Mouse (Mus musculus): ENCODE results near the gene Plekho1. TPM values are rescaled to one million over a fixed set of nuclear protein-coding genes. Genes with fewer than 3 reads are reported as not detected.

Plekho1 gene
- polyA plus RNA-seq, 1 experiment from 2014 or later, result 63.3 TPM

DNA sequence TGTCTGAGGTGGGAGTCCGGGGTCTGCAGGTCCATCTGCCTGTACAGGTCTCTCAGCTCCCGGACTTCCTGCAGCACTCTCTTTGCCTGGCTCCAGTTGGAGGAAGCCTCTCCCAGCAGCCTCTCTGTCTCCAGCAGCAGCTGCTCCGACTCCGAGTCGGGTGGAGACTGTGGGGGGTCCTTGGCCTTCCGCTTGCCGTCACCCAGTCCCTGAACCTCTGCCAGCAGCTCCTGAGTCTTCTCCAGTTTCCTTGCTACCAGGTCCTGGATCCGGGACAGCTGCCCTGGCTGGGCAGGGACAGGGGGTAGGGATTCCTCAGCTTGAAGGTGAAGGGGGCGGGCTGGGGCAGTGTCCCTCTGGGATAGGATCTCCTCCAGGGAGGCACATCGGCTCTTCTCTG, 6.8 kb downstream of the Plekho1 start:
- H3K9ac ChIP-seq (ENCODE audit: low read length), result no peak overlapping the region

DNA sequence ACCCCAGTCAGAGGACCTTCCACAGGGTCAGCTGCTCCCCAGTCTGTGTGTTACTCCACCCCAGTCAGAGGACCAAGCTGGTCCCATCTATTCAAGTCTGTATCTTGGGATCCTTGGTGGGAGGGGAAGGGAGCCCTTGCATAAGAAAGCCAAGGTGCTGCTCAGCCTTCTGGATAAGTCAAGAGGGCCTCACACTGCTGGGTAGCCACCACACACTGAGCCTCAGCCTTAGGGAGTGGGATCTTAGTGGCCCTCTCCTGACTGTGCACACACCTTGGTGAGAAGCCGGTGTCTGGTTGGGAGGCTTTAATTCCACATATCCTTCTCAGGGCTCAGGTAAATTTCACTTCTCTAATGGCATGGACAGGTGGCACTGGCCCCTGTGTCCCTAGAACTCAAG, 7.7 kb downstream of the Plekho1 start:
- peak overlapping the region; percentile 25; the same call in 1 of the 2 replicates for H3K27ac ChIP-seq (ENCODE audit: low read length)
- no peak for ATAC-seq (replicated peaks; ENCODE audit: extremely low read depth, insufficient read depth, low FRiP score)
- no peak overlapping the region for H3K4me2 ChIP-seq (ENCODE audit: low read depth, low read length)
- peaks cover 44% of the 10 kb centered on the region for H3K36me3 ChIP-seq (ENCODE audit: control insufficient read depth, insufficient read depth)
- H3K27me3 ChIP-seq (ENCODE audit: control insufficient read depth, insufficient read depth, low read length), result no peaks in the 10 kb centered on the region
- peaks cover 64% of the 10 kb centered on the region for H3K4me1 ChIP-seq (ENCODE audit: control insufficient read depth, insufficient read depth, low read length)
- 100% methylated on average over 1 of the region's 1 CpGs for WGBS
- 0 out of 2 replicates have a peak overlapping the region, but pooled peaks have one; percentile 5 for H3K9ac ChIP-seq (ENCODE audit: low read length)
- H3K9me3 ChIP-seq (replicated peaks; ENCODE audit: control insufficient read depth, low read length), result no peaks in the 10 kb centered on the region
- H3K4me3 ChIP-seq (ENCODE audit: low read length), result no peak overlapping the region

More for the DNA sequence above, 6.8 kb downstream of the Plekho1 start:
- H3K4me2 ChIP-seq (ENCODE audit: low read depth, low read length), result no peak overlapping the region
- peaks cover 68% of the 10 kb centered on the region for H3K4me1 ChIP-seq (ENCODE audit: control insufficient read depth, insufficient read depth, low read length)
- H3K36me3 ChIP-seq (ENCODE audit: control insufficient read depth, insufficient read depth), result peaks cover 44% of the 10 kb centered on the region
- peak overlapping the region; percentile 12; the same call in 1 of the 2 replicates for H3K27ac ChIP-seq (ENCODE audit: low read length)
- H3K27me3 ChIP-seq (ENCODE audit: control insufficient read depth, insufficient read depth, low read length), result no peaks in the 10 kb centered on the region
- no peak overlapping the region for H3K4me3 ChIP-seq (ENCODE audit: low read length)
- no peak for ATAC-seq (replicated peaks; ENCODE audit: extremely low read depth, insufficient read depth, low FRiP score)
- 55% methylated on average over 10 of the region's 10 CpGs for WGBS
- H3K9me3 ChIP-seq (replicated peaks; ENCODE audit: control insufficient read depth, low read length), result no peaks in the 10 kb centered on the region

DNA sequence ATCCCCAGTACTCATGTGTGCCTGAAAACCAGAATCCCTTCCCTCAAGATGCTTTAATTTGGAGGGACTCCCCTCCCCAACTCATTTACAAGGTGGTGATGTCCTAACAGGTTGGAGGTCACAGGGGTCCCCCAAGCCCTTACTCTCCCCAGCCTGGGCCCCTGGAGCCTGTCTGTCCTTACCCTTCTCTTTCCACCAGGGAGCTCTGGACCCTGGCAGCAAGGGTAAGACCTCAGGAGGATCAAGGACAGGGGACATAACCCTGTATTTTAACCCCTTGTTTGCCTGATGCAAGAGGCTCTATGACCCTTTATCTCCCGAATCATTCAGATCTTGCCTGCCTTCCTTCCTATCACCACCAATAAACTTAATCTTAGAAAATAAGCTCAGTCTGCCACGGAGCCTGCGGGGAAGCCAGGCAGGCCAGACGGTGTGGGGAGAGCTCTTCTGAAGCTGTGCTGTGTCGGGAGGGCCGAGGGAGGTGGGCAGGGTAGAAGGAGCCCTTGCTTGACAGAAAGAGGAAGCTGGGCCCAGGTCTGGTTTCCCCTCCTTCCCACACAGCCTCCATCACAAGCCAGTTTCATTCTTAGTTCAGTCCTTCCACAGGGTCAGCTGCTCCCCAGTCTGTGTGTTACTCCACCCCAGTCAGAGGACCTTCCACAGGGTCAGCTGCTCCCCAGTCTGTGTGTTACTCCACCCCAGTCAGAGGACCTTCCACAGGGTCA, 8.3 kb downstream of the Plekho1 start:
- ATAC-seq (replicated peaks; ENCODE audit: extremely low read depth, insufficient read depth, low FRiP score), result no peak

DNA sequence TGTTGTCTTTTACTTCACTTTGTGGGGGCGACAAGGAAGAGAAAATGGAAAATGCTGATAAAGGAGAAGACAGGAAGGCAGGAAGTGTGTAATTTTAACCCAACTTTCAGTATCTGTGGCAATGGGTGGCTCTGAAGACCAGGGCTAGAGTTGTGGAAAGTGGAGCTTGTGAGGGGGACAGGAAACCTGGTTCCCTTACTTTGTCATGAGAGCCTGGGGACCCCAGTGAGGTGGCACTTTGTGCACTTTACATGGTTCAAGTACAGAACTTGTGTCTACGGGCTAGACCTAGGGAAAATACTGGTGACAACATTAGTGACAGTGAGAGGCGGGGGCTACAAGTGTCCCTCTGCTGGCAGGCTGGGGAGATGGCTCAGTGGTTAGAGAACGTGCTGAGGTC, 8.8 kb downstream of the Plekho1 start:
- Histone ChIP-seq H3K36me3 (ENCODE audit: control insufficient read depth, insufficient read depth) (peaks cover 38% of the 10 kb centered on the region), H3K9me3 (replicated peaks; ENCODE audit: control insufficient read depth, low read length) (no peaks in the 10 kb centered on the region), H3K4me1 (ENCODE audit: control insufficient read depth, insufficient read depth, low read length) (peaks cover 55% of the 10 kb centered on the region), H3K27ac (ENCODE audit: low read length) (peak overlapping the region; percentile 95), H3K27me3 (ENCODE audit: control insufficient read depth, insufficient read depth, low read length) (no peaks in the 10 kb centered on the region), H3K4me3 (ENCODE audit: low read length) (no peak overlapping the region), H3K4me2 (ENCODE audit: low read depth, low read length) (no peak overlapping the region), H3K9ac (ENCODE audit: low read length) (no peak overlapping the region)
- no peak for ATAC-seq (replicated peaks; ENCODE audit: extremely low read depth, insufficient read depth, low FRiP score)
- WGBS, result 65% methylated on average over 4 of the region's 4 CpGs

More for the DNA sequence above, 8.3 kb downstream of the Plekho1 start:
- Histone ChIP-seq H3K9ac (ENCODE audit: low read length) (no peak overlapping the region), H3K4me3 (ENCODE audit: low read length) (no peak overlapping the region), H3K4me1 (ENCODE audit: control insufficient read depth, insufficient read depth, low read length) (peaks cover 60% of the 10 kb centered on the region), H3K36me3 (ENCODE audit: control insufficient read depth, insufficient read depth) (peaks cover 43% of the 10 kb centered on the region), H3K4me2 (ENCODE audit: low read depth, low read length) (no peak overlapping the region), H3K27ac (ENCODE audit: low read length) (peak overlapping the region; percentile 95), H3K9me3 (replicated peaks; ENCODE audit: control insufficient read depth, low read length) (no peaks in the 10 kb centered on the region), H3K27me3 (ENCODE audit: control insufficient read depth, insufficient read depth, low read length) (no peaks in the 10 kb centered on the region)
- 44% methylated on average over 6 of the region's 6 CpGs for WGBS

DNA sequence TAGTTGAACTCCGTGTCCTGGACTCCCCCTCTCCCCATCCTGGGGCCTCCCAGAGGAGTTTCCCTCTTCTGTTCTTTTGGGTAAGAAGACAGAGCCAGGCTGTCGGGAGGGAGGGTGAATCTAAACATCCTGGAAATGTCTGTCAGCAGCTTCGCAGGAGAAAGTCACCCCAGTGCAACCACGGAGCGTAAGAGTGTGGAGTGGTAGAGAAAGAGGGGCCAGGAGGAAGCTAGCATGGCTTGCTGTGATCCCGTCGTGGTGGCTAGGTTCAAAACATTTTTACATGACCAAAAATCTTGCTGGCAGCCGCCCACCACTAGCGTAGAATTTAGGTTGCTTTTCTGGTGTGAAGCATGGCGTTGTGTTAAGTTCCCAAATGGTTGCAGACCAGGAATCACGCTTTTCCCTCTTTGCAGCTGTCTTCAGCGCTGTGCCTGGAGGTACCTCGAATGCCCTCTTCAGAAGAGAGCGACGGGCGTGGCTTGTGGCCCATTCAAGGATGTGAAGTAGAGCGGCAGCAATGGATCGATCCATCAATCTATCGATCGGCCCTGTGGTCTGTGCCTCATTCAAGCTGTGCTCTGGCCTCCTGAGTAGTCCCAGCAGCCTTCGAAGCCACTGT, 9.7 kb downstream of the Plekho1 start:
- peaks cover 49% of the 10 kb centered on the region for H3K4me1 ChIP-seq (ENCODE audit: control insufficient read depth, insufficient read depth, low read length)

DNA sequence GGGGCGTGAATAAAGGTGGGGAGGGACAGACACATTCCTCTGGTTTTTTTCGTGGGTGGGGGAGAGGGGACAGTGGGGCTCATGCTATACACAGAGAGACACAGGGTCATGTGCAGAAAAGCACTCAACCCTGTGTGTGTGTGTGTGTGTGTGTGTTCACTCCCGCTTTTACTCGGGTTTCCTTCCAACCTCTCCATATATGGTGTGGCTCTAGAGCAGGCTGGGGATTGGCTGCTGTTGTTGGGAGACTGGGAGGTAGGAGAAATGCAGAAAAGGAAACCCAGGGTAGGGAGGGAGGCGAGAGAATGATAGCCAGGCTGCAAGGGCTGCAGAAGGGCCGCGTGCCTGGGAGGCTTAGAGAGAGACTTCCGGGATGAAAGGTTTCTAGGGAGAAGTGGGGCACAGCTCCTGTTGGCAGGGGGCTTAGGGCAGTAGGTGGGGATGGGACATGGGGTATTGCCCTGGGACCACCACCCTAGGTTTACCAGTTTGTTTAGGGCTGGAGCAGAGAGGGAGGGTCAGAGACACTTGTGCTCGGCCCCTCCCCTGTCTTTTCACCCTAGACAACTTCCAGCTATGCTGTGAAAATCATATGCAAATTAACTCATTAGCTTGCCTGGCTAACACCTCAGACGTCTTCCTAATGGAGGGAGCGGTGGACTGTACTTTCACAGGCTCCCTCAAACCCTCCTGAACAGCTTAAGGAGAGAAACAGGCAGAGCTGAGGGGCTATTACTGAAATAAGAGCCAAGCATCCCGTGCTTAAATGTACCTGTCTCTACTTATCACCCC, 10.4 kb downstream of the Plekho1 start:
- peak overlapping the region; percentile 61 for H3K4me2 ChIP-seq (ENCODE audit: low read depth, low read length)
- peak; percentile 91 for ATAC-seq (replicated peaks; ENCODE audit: extremely low read depth, insufficient read depth, low FRiP score)
- H3K4me3 ChIP-seq (ENCODE audit: low read length), result peak overlapping the region; percentile 11
- peaks cover 24% of the 10 kb centered on the region for H3K36me3 ChIP-seq (ENCODE audit: control insufficient read depth, insufficient read depth)
- peaks cover 49% of the 10 kb centered on the region for H3K4me1 ChIP-seq (ENCODE audit: control insufficient read depth, insufficient read depth, low read length)
- peak overlapping the region; percentile 95 for H3K27ac ChIP-seq (ENCODE audit: low read length)
- H3K27me3 ChIP-seq (ENCODE audit: control insufficient read depth, insufficient read depth, low read length), result no peaks in the 10 kb centered on the region
- WGBS, result 5% methylated on average over 12 of the region's 12 CpGs
- no peaks in the 10 kb centered on the region for H3K9me3 ChIP-seq (replicated peaks; ENCODE audit: control insufficient read depth, low read length)
- H3K9ac ChIP-seq (ENCODE audit: low read length), result peak overlapping the region; percentile 76

More for the DNA sequence above, 9.7 kb downstream of the Plekho1 start:
- H3K4me2 ChIP-seq (ENCODE audit: low read depth, low read length), result peak overlapping the region; percentile 61
- H3K36me3 ChIP-seq (ENCODE audit: control insufficient read depth, insufficient read depth), result peaks cover 30% of the 10 kb centered on the region
- H3K9me3 ChIP-seq (replicated peaks; ENCODE audit: control insufficient read depth, low read length), result no peaks in the 10 kb centered on the region
- no peaks in the 10 kb centered on the region for H3K27me3 ChIP-seq (ENCODE audit: control insufficient read depth, insufficient read depth, low read length)
- 0 out of 2 replicates have a peak, but pooled peaks have one; percentile 4 for ATAC-seq (replicated peaks; ENCODE audit: extremely low read depth, insufficient read depth, low FRiP score)
- H3K9ac ChIP-seq (ENCODE audit: low read length), result peak overlapping the region; percentile 76
- peak overlapping the region; percentile 95 for H3K27ac ChIP-seq (ENCODE audit: low read length)
- peak overlapping the region; percentile 11 for H3K4me3 ChIP-seq (ENCODE audit: low read length)
- WGBS, result 4% methylated on average over 21 of the region's 21 CpGs

DNA sequence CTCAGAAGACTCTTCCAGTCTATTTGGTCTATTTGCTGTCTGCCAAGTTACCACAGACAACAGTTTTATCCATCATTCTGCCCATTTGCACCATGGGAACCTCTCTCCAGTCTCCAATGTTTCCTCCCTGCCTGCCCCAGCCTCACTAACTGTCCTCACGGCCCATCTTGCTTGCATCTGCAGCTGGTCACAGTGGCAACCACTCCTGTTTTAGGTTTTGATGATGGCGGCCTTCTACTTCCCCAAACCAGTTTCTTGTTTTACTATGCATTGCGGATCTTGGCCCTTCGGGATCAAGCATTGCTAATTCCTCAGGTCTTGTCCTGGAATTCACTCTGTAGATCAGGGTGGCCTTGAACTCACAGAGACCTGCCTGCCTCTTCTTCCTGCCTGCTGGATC, 13.7 kb downstream of the Plekho1 start:
- Histone ChIP-seq H3K9me3 (replicated peaks; ENCODE audit: control insufficient read depth, low read length) (no peaks in the 10 kb centered on the region), H3K9ac (ENCODE audit: low read length) (no peak overlapping the region), H3K4me2 (ENCODE audit: low read depth, low read length) (no peak overlapping the region), H3K36me3 (ENCODE audit: control insufficient read depth, insufficient read depth) (no peaks in the 10 kb centered on the region), H3K4me3 (ENCODE audit: low read length) (no peak overlapping the region), H3K4me1 (ENCODE audit: control insufficient read depth, insufficient read depth, low read length) (peaks cover 32% of the 10 kb centered on the region), H3K27me3 (ENCODE audit: control insufficient read depth, insufficient read depth, low read length) (no peaks in the 10 kb centered on the region), H3K27ac (ENCODE audit: low read length) (no peak overlapping the region)
- WGBS, result 93% methylated on average over 4 of the region's 4 CpGs
- ATAC-seq (replicated peaks; ENCODE audit: extremely low read depth, insufficient read depth, low FRiP score), result no peak

DNA sequence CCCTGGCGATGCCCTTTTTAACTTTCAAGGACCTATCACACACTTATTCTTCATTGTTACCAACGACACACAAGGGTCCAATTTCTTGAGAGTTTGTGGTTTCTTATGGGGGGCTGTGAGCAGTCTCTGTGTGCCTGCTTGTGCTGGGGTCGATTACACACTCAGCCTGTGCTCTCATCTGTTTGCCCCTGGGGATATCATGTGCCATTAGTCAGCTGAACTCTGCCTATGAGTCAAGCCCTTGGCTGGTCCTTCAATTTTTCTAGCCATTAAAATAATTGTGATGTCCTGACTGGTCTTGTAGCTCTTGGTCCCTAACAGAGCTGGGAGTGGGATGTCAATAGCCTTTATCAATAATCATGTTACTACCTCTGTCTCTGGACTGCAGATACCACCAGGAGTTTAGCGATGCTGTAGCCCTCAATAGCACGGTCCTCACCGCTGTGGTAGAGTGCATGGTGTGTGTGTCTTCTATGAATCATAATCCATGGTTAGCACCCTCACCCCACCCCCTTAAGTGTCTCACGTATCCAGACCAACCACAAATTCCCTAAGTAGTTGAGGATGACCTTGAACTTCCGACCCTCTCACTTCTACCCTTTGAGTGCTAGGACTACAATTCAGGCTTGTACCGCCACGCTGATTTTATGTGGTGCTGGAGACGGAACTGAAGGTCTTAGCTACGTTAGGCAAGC, 15.4 kb downstream of the Plekho1 start:
- Histone ChIP-seq H3K4me2 (ENCODE audit: low read depth, low read length) (no peak overlapping the region), H3K4me1 (ENCODE audit: control insufficient read depth, insufficient read depth, low read length) (peaks cover 18% of the 10 kb centered on the region), H3K4me3 (ENCODE audit: low read length) (no peak overlapping the region), H3K27ac (ENCODE audit: low read length) (no peak overlapping the region), H3K36me3 (ENCODE audit: control insufficient read depth, insufficient read depth) (no peaks in the 10 kb centered on the region), H3K9ac (ENCODE audit: low read length) (no peak overlapping the region), H3K9me3 (replicated peaks; ENCODE audit: control insufficient read depth, low read length) (no peaks in the 10 kb centered on the region), H3K27me3 (ENCODE audit: control insufficient read depth, insufficient read depth, low read length) (no peaks in the 10 kb centered on the region)
- 83% methylated on average over 12 of the region's 12 CpGs for WGBS
- ATAC-seq (replicated peaks; ENCODE audit: extremely low read depth, insufficient read depth, low FRiP score), result no peak

All from heart, embryonic 16.5 days (tissue).